Mouse (Mus musculus) heart, embryonic 11.5 days (tissue): ENCODE results near the gene Cdh4. TPM values are rescaled to one million over a fixed set of nuclear protein-coding genes. Genes with fewer than 3 reads are reported as not detected.

Source experiments
- ATAC-seq: fragments of 200-750 bp; cut with Nextera tagmentation; replicated peaks from 2 replicates; pipeline ENCODE4 v1.8.0; 2017; ENCODE audit warnings: moderate library complexity; ENCODE audit not compliant: insufficient number of reproducible peaks, low FRiP score, low TSS enrichment
- H3K27ac ChIP-seq: fragments of 300-500 bp; sonication (generic); 2 replicates; pipeline ENCODE4 v1.5.1; 2014; ENCODE audit warnings: mild to moderate bottlenecking, low read depth, low read length
- H3K27me3 ChIP-seq: fragments of 300-500 bp; sonication (generic); 2 replicates; pipeline ENCODE4 v1.6.1; 2014; ENCODE audit warnings: mild to moderate bottlenecking, low read length, mixed read lengths; ENCODE audit not compliant: control insufficient read depth, insufficient read depth
- H3K36me3 ChIP-seq: fragments of 300-500 bp; sonication (generic); 2 replicates; pipeline ENCODE4 v1.6.1; 2014; ENCODE audit warnings: mild to moderate bottlenecking, low read length, moderate library complexity, mixed read lengths; ENCODE audit not compliant: control insufficient read depth, insufficient read depth
- H3K4me1 ChIP-seq: fragments of 300-500 bp; sonication (generic); 2 replicates; pipeline ENCODE4 v1.6.1; 2014; ENCODE audit warnings: low read length; ENCODE audit not compliant: control insufficient read depth, insufficient read depth
- H3K4me2 ChIP-seq: fragments of 300-500 bp; sonication (generic); 2 replicates; pipeline ENCODE4 v1.6.1; 2014; ENCODE audit warnings: mild to moderate bottlenecking, moderate library complexity
- H3K4me3 ChIP-seq: fragments of 300-500 bp; sonication (generic); 2 replicates; pipeline ENCODE4 v1.5.1; 2014; ENCODE audit warnings: low read depth, low read length
- H3K9ac ChIP-seq: fragments of 300-500 bp; sonication (generic); 2 replicates; pipeline ENCODE4 v1.6.1; 2014; ENCODE audit warnings: mild to moderate bottlenecking, low read depth, low read length, moderate library complexity
- H3K9me3 ChIP-seq: fragments of 300-500 bp; sonication (generic); replicated peaks from 2 replicates; pipeline ENCODE4 v1.6.1; 2016; ENCODE audit warnings: low read length; ENCODE audit not compliant: control insufficient read depth
- WGBS: fragments of 180-500 bp; shearing (Covaris S2); extraction: QIAGEN DNeasy Blood & Tissue Kit; methylation state at CpG from one replicate; pipeline ENCODE4 v1.1.7; 2014; ENCODE audit not compliant: insufficient replicate concordance; 5-methylcytosine and 5-hydroxymethylcytosine counted together
- polyA plus RNA-seq: library from polyadenylated mRNA; unstranded; fragments of >200 nt; fragmentation: Nextera tagmentation; extraction: Ambion mirVana; gene quantifications from 2 replicates; pipeline ENCODE4 v1.2.1, GENCODE M21; 2014

Cdh4 gene
- polyA plus RNA-seq, 1 experiment from 2014 or later = 0.56 TPM

DNA sequence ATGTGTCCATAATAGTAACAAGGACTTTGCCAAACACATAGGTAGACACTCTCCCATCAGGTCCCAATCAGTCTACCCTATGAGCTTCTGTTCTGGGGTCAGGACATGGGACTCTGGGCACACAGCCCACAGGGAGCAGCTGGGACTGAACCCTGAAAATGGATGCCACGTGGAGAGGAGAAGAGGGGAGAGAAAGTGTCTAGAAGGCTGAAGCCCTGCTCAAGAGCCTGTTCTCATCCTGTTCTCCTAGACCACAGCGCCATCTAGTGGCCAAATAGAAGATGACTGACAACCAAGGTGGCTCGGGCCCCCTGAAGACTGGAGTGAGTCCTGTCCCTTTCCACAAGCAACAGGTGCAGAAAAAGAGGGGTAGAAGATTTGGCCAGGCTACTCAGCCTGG is 432.9 kb downstream of the Cdh4 start:
- Histone ChIP-seq H3K4me3 (no peak overlapping the region), H3K9ac (no peak overlapping the region), H3K27me3 (peaks cover 6% of the 10 kb centered on the region), H3K4me1 (no peaks in the 10 kb centered on the region), H3K36me3 (no peaks in the 10 kb centered on the region), H3K4me2 (no peak overlapping the region), H3K9me3 (no peaks in the 10 kb centered on the region), H3K27ac (no peak overlapping the region)
- 5% methylated on average over 3 of the region's 3 CpGs for WGBS
- ATAC-seq = 0 out of 2 replicates have a peak, but pooled peaks have one; percentile 9

DNA sequence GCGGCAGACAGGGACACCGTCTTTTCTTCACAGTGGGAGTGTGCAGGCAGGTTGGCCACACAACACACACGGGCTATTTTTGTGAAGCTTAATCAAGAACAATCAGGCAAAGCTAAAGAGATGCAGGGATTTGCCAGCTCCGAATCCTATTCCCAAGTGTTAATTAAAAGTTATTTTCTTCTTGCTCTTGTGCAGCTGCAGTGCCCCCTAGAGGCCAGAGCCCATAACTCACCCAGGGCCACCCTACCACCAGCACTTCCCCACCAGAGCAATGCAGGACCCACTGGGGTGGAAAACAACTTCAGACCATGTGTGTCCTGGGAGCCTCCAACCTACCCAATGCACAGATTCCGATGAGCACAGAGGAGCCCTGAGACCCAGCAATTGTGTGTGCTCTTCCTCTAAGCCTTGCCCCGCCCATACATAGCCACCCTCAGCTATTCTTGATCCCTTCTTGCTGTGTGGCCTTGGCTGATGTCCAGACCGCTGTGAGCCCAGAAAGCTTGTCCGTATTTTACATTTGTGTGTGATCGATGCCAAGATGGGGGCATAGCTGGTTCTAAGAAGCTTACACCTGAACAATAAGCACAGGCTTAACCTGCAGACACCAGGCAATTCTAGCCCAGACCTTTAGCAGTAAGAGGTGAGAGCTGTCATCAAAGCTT is 435.5 kb downstream of the Cdh4 start:
- WGBS = 66% methylated on average over 9 of the region's 9 CpGs
- Histone ChIP-seq H3K4me1 (no peaks in the 10 kb centered on the region), H3K4me2 (no peak overlapping the region), H3K27me3 (peaks cover 6% of the 10 kb centered on the region), H3K27ac (no peak overlapping the region), H3K4me3 (no peak overlapping the region), H3K9ac (no peak overlapping the region), H3K36me3 (no peaks in the 10 kb centered on the region), H3K9me3 (no peaks in the 10 kb centered on the region)
- no peak for ATAC-seq

DNA sequence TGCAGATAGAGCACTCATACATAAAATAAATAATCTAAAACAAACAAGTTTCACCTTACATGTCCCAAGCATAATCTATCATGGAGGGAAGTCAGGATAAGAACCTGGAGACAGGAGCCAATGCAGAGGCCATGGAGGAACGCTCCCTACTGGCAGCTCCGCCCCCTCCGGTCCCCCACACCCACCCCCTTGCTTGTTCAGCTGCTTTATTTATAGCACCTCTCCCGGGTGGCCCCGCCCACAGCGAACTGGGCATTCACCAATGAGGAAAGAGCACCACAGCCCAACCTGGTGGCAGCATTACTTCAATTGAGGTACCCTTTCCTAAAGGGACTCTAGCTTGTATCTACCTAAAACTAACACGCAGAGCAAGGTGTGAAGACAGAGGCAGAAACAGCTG is 442.3 kb downstream of the Cdh4 start:
- 24% methylated on average over 7 of the region's 7 CpGs for WGBS
- Histone ChIP-seq H3K4me2 (no peak overlapping the region), H3K36me3 (no peaks in the 10 kb centered on the region), H3K9me3 (no peaks in the 10 kb centered on the region), H3K27ac (no peak overlapping the region), H3K27me3 (no peaks in the 10 kb centered on the region), H3K4me3 (no peak overlapping the region), H3K4me1 (no peaks in the 10 kb centered on the region), H3K9ac (no peak overlapping the region)
- ATAC-seq = no peak

DNA sequence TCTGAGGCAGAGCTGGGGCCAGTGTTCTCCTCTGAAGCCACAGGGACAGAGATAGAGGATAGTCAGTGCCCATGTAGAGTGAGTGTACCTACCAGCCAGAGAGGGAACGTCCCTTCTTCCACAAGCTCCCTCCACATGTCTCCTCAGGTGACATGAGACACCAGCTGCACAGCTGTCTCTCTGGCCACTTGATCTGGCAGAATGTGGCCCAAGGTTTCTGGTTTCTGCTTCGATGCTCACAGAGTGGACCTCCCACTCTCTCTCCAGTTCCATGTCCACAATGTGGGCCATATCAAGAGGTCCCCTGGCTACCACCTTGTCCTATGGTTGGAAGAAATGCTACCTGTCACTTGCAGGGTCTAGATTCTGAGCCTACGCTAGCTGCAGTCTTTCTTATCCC is 448.8 kb downstream of the Cdh4 start:
- Histone ChIP-seq H3K4me2 (no peak overlapping the region), H3K27ac (no peak overlapping the region), H3K9ac (no peak overlapping the region), H3K9me3 (no peaks in the 10 kb centered on the region), H3K36me3 (no peaks in the 10 kb centered on the region), H3K27me3 (no peaks in the 10 kb centered on the region), H3K4me1 (no peaks in the 10 kb centered on the region), H3K4me3 (no peak overlapping the region)
- whole genome bisulfite sequencing = 73% methylated on average over 3 of the region's 3 CpGs
- no peak for ATAC-seq

DNA sequence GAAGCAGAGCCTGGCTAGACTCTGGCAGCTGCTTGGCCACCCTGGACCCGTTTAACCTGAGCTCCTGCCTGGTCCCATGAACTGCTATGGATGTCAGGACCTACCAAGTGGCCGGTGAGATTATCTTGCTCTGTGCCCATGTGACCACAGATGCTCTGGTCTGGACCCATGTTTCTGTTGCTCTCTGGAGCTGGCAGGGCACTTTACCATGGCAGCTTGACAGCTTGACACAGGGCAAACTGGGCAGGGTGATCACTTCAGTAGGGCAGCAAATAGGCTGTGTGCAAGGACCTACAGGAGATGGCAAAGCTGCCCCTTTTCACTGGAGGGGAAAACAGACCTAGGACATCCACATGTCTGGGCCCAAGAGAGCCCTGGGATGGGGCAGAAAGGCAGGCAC is 454.7 kb downstream of the Cdh4 start:
- no peak for ATAC-seq
- WGBS = 75% methylated on average over 2 of the region's 2 CpGs
- H3K4me2 ChIP-seq = no peak overlapping the region
- H3K36me3 ChIP-seq = no peaks in the 10 kb centered on the region
- no peak overlapping the region for H3K4me3 ChIP-seq
- no peaks in the 10 kb centered on the region for H3K27me3 ChIP-seq
- H3K27ac ChIP-seq = no peak overlapping the region
- H3K9me3 ChIP-seq = no peaks in the 10 kb centered on the region
- H3K4me1 ChIP-seq = no peaks in the 10 kb centered on the region
- no peak overlapping the region for H3K9ac ChIP-seq

DNA sequence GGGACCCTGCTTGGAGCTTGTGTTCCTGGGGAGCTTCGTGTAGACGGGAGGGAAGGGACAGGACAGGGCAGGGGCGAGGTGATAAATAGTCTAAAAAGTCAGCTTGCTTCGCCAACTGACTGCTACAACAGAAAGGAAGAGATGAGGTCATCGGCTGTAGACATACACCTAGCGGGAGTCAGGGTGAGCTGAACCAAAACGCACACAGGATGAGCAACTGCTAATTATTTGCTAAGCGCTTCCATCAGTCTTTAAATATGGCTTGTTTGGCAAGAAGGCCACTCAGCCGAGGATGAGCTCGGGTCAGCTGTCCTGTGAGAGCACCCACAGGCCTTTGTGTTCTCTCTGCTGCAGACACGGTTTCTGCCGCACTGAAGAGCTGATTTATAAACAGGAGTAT is 470.7 kb downstream of the Cdh4 start:
- no peaks in the 10 kb centered on the region for H3K4me1 ChIP-seq
- H3K36me3 ChIP-seq = peaks cover 12% of the 10 kb centered on the region
- H3K9ac ChIP-seq = no peak overlapping the region
- no peaks in the 10 kb centered on the region for H3K9me3 ChIP-seq
- H3K27me3 ChIP-seq = no peaks in the 10 kb centered on the region
- no peak overlapping the region for H3K4me3 ChIP-seq
- 76% methylated on average over 12 of the region's 12 CpGs for WGBS
- no peak overlapping the region for H3K4me2 ChIP-seq
- ATAC-seq = no peak
- H3K27ac ChIP-seq = no peak overlapping the region

GRCm38 (mm10) chr2:179913349-179913748 is 471.1 kb downstream of the Cdh4 start:
- no peak overlapping the region for H3K9ac ChIP-seq
- H3K4me3 ChIP-seq = no peak overlapping the region
- no peak overlapping the region for H3K4me2 ChIP-seq
- H3K9me3 ChIP-seq = no peaks in the 10 kb centered on the region
- WGBS = 92% methylated on average over 15 of the region's 15 CpGs
- no peaks in the 10 kb centered on the region for H3K4me1 ChIP-seq
- H3K27ac ChIP-seq = no peak overlapping the region
- ATAC-seq = no peak
- no peaks in the 10 kb centered on the region for H3K27me3 ChIP-seq
- peaks cover 12% of the 10 kb centered on the region for H3K36me3 ChIP-seq

- Histone ChIP-seq H3K9me3 (no peaks in the 10 kb centered on the region), H3K4me3 (no peak overlapping the region), H3K4me1 (no peaks in the 10 kb centered on the region), H3K4me2 (no peak overlapping the region), H3K9ac (no peak overlapping the region), H3K36me3 (peaks cover 12% of the 10 kb centered on the region), H3K27me3 (no peaks in the 10 kb centered on the region), H3K27ac (no peak overlapping the region)
- ATAC-seq = no peak
- WGBS = 81% methylated on average over 2 of the region's 2 CpGs
Measured at GRCm38 (mm10) chr2:179914246-179914645, 472.0 kb downstream of the Cdh4 start.
